Mouse (Mus musculus) small intestine, adult 2 months (tissue): ENCODE measurements around the gene Ncoa5.

Experiments used
- CTCF ChIP-seq: fragments of 200-500 bp; IDR thresholded peaks from 2 replicates; pipeline ENCODE4 v1.5.1; 2012; ENCODE audit warnings: low read depth, mild to moderate bottlenecking, control low read depth, inconsistent platforms, low read length, moderate library complexity, mixed read lengths; ENCODE audit not compliant: insufficient replicate concordance, insufficient read length; ENCODE audit errors: extremely low read depth
- POLR2A ChIP-seq: fragments of 200-500 bp; IDR thresholded peaks from 2 replicates; pipeline ENCODE4 v1.6.1; 2012; ENCODE audit warnings: low read depth, mild to moderate bottlenecking, control low read depth, inconsistent platforms, low read length, moderate library complexity

DNA sequence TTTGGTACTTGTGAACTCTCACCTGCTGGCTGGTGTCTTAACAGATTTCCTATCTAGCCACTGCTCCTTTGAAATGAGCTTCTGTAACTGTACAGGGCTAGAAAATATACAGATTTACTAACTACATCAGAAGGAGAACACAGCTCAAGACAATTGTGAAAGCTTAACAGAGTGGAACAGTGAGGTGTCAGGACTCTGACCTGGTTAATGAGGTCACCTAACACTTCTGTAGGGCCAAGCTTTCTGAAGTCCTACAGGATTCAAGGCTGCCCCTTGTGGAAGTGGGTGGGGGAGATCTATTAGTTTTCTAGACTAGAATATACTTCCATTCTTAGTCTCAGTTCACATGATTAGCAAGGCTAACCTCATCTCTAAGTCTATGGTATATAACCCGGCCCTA, 26.7 kb downstream of the Ncoa5 start:
- no peak for TF ChIP-seq CTCF
- TF ChIP-seq POLR2A = no peak
